Mouse (Mus musculus): ENCODE results near the gene Olfr975. TPM values are rescaled to one million over a fixed set of nuclear protein-coding genes. Genes with fewer than 3 reads are reported as not detected.
"Not testable (repeated sequence)": the region's sequence is repeated elsewhere in the genome, so short reads cannot be mapped to it uniquely, and the experiment has no call there.

The Olfr975 gene
- polyA plus RNA-seq (2012; rRNA removed): not detected in 2 replicates

DNA sequence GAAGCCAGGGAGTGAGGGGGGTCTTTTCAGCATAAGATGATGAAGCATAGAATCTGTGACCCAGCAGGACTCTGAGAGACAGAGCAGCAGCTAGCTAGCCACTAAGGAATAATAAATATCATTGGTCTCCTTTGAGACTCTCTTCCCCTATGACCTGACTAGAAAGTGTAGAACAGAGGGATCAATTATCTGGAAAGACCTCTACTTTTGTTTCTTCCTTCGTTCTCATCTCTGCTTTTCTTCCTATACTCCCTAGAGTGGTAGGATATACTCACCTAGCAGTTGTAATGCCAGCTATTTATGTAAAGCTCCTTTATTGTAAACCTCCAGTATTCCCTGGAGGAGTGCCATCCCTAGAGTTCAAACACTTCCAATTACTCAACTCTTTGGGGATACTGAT lies at the start of gene Olfr975:
TSS of gene Olfr975 (minus strand) at position 101 of the 400 bp plus-strand sequence.
- WGBS: 74% methylated on average over 1 of the region's 1 CpGs

DNA sequence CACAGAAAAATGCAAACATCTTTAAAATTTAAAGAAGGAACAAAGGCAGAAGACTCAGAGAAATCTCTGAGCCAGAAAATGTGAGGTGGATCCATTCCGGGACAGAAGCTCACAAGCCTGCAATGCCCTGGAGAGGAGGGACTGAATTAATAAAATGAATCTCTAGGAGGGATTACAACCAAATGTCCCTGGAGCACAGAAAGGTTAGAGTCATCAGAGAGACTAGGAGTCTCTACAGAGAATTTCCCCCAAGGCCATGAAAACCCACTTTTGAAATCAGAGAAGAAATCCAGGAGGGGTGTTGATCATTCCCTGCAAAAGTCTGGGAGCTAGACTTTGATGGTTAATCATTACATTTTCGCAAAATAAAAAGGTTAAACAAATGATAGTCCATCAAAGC lies 40.0 kb upstream of the Olfr975 start, which contains the start of gene Olfr978:
TSS of gene Olfr978 (plus strand) at position 301 of the 400 bp plus-strand sequence.
- no peaks in the 10 kb centered on the region for H3K4me1 ChIP-seq (replicated peaks; ENCODE audit: control insufficient read depth, insufficient read depth, low read length)
- no peaks in the 10 kb centered on the region for H3K36me3 ChIP-seq (ENCODE audit: control insufficient read depth, insufficient read depth, low read length)
- no peaks in the 10 kb centered on the region for H3K27me3 ChIP-seq (ENCODE audit: control insufficient read depth, insufficient read depth, low read length)
- H3K4me3 ChIP-seq (ENCODE audit: control insufficient read depth, insufficient read depth, low read length): no peak within 1 kb of the TSS
- 94% methylated on average over 2 of the region's 2 CpGs for WGBS
- no peak for DNase-seq
- no peak within 1 kb of the TSS for H3K27ac ChIP-seq (ENCODE audit: control insufficient read depth, insufficient read depth, low read length)
- TF ChIP-seq POLR2A (IDR thresholded peaks at IDR 0.05; ENCODE audit: control insufficient read depth, extremely low read depth, insufficient read depth, low read length, poor library complexity): no peak
- TF ChIP-seq CTCF (IDR thresholded peaks at IDR 0.05; ENCODE audit: borderline replicate concordance, control insufficient read depth, extremely low read depth, insufficient read depth, low read length, poor library complexity): no peak

More for the DNA sequence above, at the start of gene Olfr975:
- no peaks in the 10 kb centered on the region for H3K27me3 ChIP-seq (ENCODE audit: control insufficient read depth, insufficient read depth, low read length)
- H3K27ac ChIP-seq (ENCODE audit: control insufficient read depth, insufficient read depth, low read length): no peak within 1 kb of the TSS
- H3K36me3 ChIP-seq (ENCODE audit: control insufficient read depth, insufficient read depth, low read length): no peaks in the 10 kb centered on the region
- no peak within 1 kb of the TSS for H3K4me3 ChIP-seq (ENCODE audit: control insufficient read depth, insufficient read depth, low read length)
- DNase-seq: no peak
- H3K4me1 ChIP-seq (replicated peaks; ENCODE audit: control insufficient read depth, insufficient read depth, low read length): no peaks in the 10 kb centered on the region
- TF ChIP-seq POLR2A (IDR thresholded peaks at IDR 0.05; ENCODE audit: control insufficient read depth, extremely low read depth, insufficient read depth, low read length, poor library complexity): no peak
- TF ChIP-seq CTCF (IDR thresholded peaks at IDR 0.05; ENCODE audit: borderline replicate concordance, control insufficient read depth, extremely low read depth, insufficient read depth, low read length, poor library complexity): no peak

DNA sequence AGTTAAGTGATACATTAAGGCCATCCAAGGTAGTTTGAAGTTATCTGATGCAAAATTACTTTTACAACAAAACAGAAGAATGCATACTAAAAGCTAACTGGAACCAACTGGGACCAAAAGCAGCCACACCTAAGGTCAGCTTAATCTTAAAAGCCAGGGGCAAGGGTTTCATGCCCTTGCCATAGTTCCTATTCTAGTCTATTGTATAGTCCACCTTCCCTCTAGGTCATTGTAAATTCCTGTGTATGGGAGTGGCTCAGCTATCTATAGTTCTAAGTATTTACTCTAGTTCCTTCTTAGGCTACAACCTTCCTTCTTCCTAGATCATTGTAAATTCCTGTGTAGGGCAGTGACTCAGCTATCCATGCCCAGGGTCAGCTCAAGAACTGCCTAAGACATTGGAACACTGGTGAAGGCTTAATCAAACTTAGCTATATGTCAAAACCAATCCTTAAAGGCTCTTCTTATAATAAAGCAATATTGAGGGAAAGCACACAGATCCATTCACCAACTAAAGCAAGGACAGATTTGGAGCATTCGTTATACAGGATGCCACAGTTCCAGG lies 24.8 kb upstream of the Olfr975 start:
- H3K27ac ChIP-seq (ENCODE audit: control insufficient read depth, insufficient read depth, low read length); DNase-seq; H3K27me3 ChIP-seq (ENCODE audit: control insufficient read depth, insufficient read depth, low read length); H3K4me1 ChIP-seq (replicated peaks; ENCODE audit: control insufficient read depth, insufficient read depth, low read length); H3K4me3 ChIP-seq (ENCODE audit: control insufficient read depth, insufficient read depth, low read length); H3K36me3 ChIP-seq (ENCODE audit: control insufficient read depth, insufficient read depth, low read length): not testable (repeated sequence)
- 93% methylated on average over 1 of the region's 1 CpGs for WGBS

DNA sequence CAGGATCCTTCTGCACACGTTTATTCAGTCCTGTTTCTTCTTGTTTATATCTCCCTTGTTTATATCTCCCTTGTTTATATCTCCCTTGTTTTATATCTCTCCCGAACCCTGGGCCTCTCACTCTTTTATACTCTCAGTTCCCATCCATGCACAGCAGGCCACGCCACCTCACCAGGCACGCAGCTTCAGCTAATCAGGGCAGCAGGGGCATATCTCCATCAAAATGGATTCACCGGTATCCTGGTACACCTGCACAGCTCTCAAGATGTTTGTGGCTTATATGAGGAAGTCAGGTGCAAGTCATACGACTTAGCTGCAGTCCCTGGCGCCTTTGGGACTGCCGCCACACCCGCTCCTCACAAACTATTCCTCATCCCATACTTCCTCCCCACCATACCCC lies 9.2 kb upstream of the Olfr975 start, which contains the start of gene Olfr976:
TSS of gene Olfr976 (minus strand) at position 101 of the 400 bp plus-strand sequence.
- WGBS: 82% methylated on average over 8 of the region's 9 CpGs

DNA sequence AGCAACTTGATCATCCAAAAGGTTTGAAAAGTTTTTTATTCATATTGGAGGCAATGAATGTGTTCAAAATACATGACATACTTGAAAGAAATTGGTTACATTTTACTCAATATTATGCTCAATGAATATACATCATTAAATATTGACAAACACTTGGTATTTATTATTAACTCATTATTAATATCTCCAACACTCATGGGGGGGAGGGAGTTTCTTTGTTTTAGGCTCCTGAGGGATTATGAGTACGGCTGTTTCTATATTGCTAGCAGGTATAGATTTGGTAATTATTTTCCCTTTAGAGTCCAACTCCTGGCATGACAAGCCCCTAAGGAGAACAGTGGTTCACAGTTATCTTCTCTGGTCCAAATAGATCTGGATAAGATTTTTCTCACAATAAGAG lies 14.6 kb downstream of the Olfr975 start, which contains the start of gene Olfr974:
TSS of gene Olfr974 (plus strand) at position 301 of the 400 bp plus-strand sequence.
- H3K27me3 ChIP-seq (ENCODE audit: control insufficient read depth, insufficient read depth, low read length): no peaks in the 10 kb centered on the region
- 92% methylated on average over 1 of the region's 1 CpGs for WGBS

More for the DNA sequence above, 9.2 kb upstream of the Olfr975 start, which contains the start of gene Olfr976:
- H3K27ac ChIP-seq (ENCODE audit: control insufficient read depth, insufficient read depth, low read length); H3K4me3 ChIP-seq (ENCODE audit: control insufficient read depth, insufficient read depth, low read length); H3K4me1 ChIP-seq (replicated peaks; ENCODE audit: control insufficient read depth, insufficient read depth, low read length); DNase-seq; H3K27me3 ChIP-seq (ENCODE audit: control insufficient read depth, insufficient read depth, low read length); H3K36me3 ChIP-seq (ENCODE audit: control insufficient read depth, insufficient read depth, low read length): not testable (repeated sequence)

DNA sequence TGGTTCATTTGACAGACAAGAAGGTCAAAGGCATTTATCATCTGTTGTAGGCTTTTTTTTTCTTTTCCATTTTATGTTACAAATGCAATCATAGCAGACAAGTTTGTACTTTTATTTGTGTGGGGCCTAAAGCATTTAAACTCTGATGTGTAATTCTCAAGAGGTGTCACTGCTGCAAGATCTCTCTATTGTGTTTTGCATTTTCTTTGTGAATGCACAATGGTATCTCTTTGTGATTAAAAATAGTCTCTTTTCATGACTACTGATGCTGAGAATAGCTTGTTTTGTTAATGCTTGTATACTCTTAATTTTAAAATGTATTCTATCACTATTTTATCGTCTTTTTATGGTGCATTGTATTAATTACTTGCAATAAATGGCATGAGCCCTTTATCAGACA lies 23.0 kb downstream of the Olfr975 start:
- not testable (repeated sequence) for H3K4me1 ChIP-seq (replicated peaks; ENCODE audit: control insufficient read depth, insufficient read depth, low read length)

More for the DNA sequence above, 14.6 kb downstream of the Olfr975 start, which contains the start of gene Olfr974:
- Histone ChIP-seq H3K36me3 (ENCODE audit: control insufficient read depth, insufficient read depth, low read length) (no peaks in the 10 kb centered on the region), H3K4me1 (replicated peaks; ENCODE audit: control insufficient read depth, insufficient read depth, low read length) (no peaks in the 10 kb centered on the region), H3K27ac (ENCODE audit: control insufficient read depth, insufficient read depth, low read length) (no peak within 1 kb of the TSS), H3K4me3 (ENCODE audit: control insufficient read depth, insufficient read depth, low read length) (no peak within 1 kb of the TSS)
- TF ChIP-seq POLR2A (IDR thresholded peaks at IDR 0.05; ENCODE audit: control insufficient read depth, extremely low read depth, insufficient read depth, low read length, poor library complexity): no peak
- no peak for TF ChIP-seq CTCF (IDR thresholded peaks at IDR 0.05; ENCODE audit: borderline replicate concordance, control insufficient read depth, extremely low read depth, insufficient read depth, low read length, poor library complexity)
- no peak for DNase-seq

DNA sequence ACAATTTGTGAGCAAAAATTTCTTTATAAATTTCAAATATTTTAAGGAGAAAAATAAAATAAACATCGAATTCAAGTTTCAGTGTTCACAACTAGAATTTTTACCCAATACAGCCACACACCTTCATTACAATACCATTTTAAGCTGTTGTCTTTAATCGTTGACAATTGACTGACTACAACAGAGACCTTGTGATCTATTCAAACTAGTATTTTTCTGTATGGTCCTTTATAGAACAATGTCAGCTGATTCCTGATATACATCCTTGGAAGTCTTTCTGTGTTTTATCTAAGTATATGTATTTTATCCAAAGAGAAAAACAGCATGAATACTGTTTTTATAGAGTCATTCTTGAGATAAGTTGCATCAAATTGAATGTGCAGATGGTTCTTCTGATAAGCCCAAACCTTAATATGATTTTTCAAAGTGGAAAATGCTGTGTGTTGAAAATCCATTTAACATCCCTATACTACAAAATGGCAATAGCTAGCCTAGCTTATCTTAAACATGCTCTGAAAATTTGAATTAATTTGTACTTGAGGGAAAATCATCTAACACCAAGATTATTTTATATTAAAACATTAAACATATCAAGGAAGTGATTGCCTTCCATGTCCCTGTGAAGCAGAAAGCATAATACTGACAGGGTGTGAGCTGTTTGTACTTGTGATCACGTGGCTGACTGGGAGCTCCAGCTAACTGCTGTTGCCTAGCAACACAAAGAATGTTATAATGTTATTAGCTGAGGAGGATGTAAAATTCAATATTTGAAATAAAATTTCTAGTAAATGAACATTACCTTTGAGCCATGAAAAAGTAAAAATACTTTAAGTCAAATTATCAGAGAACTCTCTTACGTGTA lies 23.6 kb downstream of the Olfr975 start:
- not testable (repeated sequence) for H3K27me3 ChIP-seq (ENCODE audit: control insufficient read depth, insufficient read depth, low read length); H3K36me3 ChIP-seq (ENCODE audit: control insufficient read depth, insufficient read depth, low read length); H3K27ac ChIP-seq (ENCODE audit: control insufficient read depth, insufficient read depth, low read length); H3K4me1 ChIP-seq (replicated peaks; ENCODE audit: control insufficient read depth, insufficient read depth, low read length); H3K4me3 ChIP-seq (ENCODE audit: control insufficient read depth, insufficient read depth, low read length); DNase-seq
- no CpG with 5 or more reads among the region's 4 CpGs for WGBS

More for the DNA sequence above, 23.0 kb downstream of the Olfr975 start:
- DNase-seq; H3K4me3 ChIP-seq (ENCODE audit: control insufficient read depth, insufficient read depth, low read length); H3K27me3 ChIP-seq (ENCODE audit: control insufficient read depth, insufficient read depth, low read length); H3K36me3 ChIP-seq (ENCODE audit: control insufficient read depth, insufficient read depth, low read length); H3K27ac ChIP-seq (ENCODE audit: control insufficient read depth, insufficient read depth, low read length): not testable (repeated sequence)
- 79% methylated on average over 1 of the region's 1 CpGs for WGBS
